Mouse (Mus musculus) hindbrain, embryonic 15.5 days (tissue): Measurements from ENCODE around the gene Aspa. TPM values are rescaled to one million over a fixed set of nuclear protein-coding genes. Genes with fewer than 3 reads are reported as not detected.

Source experiments
- ATAC-seq: fragments of 200-750 bp; cut with Nextera tagmentation; 2 replicates; pipeline ENCODE4 v1.8.0; 2017; ENCODE audit warnings: low read depth, moderate number of reproducible peaks, moderate TSS enrichment; ENCODE audit not compliant: low FRiP score
- H3K27ac ChIP-seq: fragments of 300-500 bp; sonication (generic); replicated peaks from 2 replicates; pipeline ENCODE4 v1.5.1; 2015; ENCODE audit warnings: mild to moderate bottlenecking, inconsistent platforms
- H3K27me3 ChIP-seq: fragments of 300-500 bp; sonication (generic); 2 replicates; pipeline ENCODE4 v1.6.1; 2015; ENCODE audit warnings: control low read depth, inconsistent platforms
- H3K36me3 ChIP-seq: fragments of 300-500 bp; sonication (generic); 2 replicates; pipeline ENCODE4 v1.6.1; 2015; ENCODE audit warnings: control low read depth, inconsistent platforms
- H3K4me1 ChIP-seq: fragments of 300-500 bp; sonication (generic); replicated peaks from 2 replicates; pipeline ENCODE4 v1.6.1; 2015; ENCODE audit warnings: control low read depth, inconsistent platforms
- H3K4me2 ChIP-seq: fragments of 300-500 bp; sonication (generic); 2 replicates; pipeline ENCODE4 v1.6.1; 2015; ENCODE audit warnings: moderate library complexity, mild to moderate bottlenecking, inconsistent platforms
- H3K4me3 ChIP-seq: fragments of 300-500 bp; sonication (generic); 2 replicates; pipeline ENCODE4 v1.5.1; 2015; ENCODE audit warnings: mild to moderate bottlenecking, inconsistent platforms
- H3K9ac ChIP-seq: fragments of 300-500 bp; sonication (generic); 2 replicates; pipeline ENCODE4 v1.6.1; 2015; ENCODE audit warnings: inconsistent platforms
- H3K9me3 ChIP-seq: fragments of 300-500 bp; sonication (generic); 2 replicates; pipeline ENCODE4 v1.6.1; 2016; ENCODE audit warnings: control low read depth, inconsistent platforms
- WGBS: fragments of 180-500 bp; shearing (Covaris S2); methylation state at CpG from one replicate; pipeline ENCODE4 v1.1.7; 2015; 5-methylcytosine and 5-hydroxymethylcytosine counted together
- polyA plus RNA-seq: library from polyadenylated mRNA; unstranded; fragments of >200 nt; fragmentation: Nextera tagmentation; extraction: Ambion mirVana; gene quantifications from 2 replicates; pipeline ENCODE4 v1.2.1, GENCODE M21; 2015

Gene Aspa
- polyA plus RNA-seq, 1 experiment from 2014 or later, result 2.2 TPM

- H3K27me3 ChIP-seq, result no peaks in the 10 kb centered on the region
- H3K9ac ChIP-seq, result no peak overlapping the region
- H3K4me1 ChIP-seq, result no peaks in the 10 kb centered on the region
- no peaks in the 10 kb centered on the region for H3K36me3 ChIP-seq
- no peak overlapping the region for H3K4me2 ChIP-seq
- no peak for ATAC-seq
- no peak overlapping the region for H3K27ac ChIP-seq
- 91% methylated on average over 1 of the region's 1 CpGs for WGBS
- H3K4me3 ChIP-seq, result no peak overlapping the region
- no peaks in the 10 kb centered on the region for H3K9me3 ChIP-seq
Measured at GRCm38 (mm10) chr11:73289621-73290020, 39.8 kb downstream of the Aspa start.

GRCm38 (mm10) chr11:73284351-73284750, 45.0 kb downstream of the Aspa start:
- Histone ChIP-seq H3K27me3 (no peaks in the 10 kb centered on the region), H3K4me1 (peaks cover 10% of the 10 kb centered on the region; the same call in 1 of the 2 replicates), H3K4me2 (no peak overlapping the region), H3K9ac (no peak overlapping the region), H3K27ac (no peak overlapping the region), H3K36me3 (no peaks in the 10 kb centered on the region), H3K4me3 (no peak overlapping the region), H3K9me3 (no peaks in the 10 kb centered on the region)
- ATAC-seq, result no peak

GRCm38 (mm10) chr11:73283926-73284325, 45.5 kb downstream of the Aspa start:
- Histone ChIP-seq H3K9ac (no peak overlapping the region), H3K4me3 (no peak overlapping the region), H3K4me2 (no peak overlapping the region), H3K9me3 (no peaks in the 10 kb centered on the region), H3K27ac (no peak overlapping the region), H3K4me1 (peaks cover 10% of the 10 kb centered on the region; the same call in 1 of the 2 replicates), H3K27me3 (no peaks in the 10 kb centered on the region), H3K36me3 (no peaks in the 10 kb centered on the region)
- no peak for ATAC-seq
- 36% methylated on average over 1 of the region's 1 CpGs for WGBS

- Histone ChIP-seq H3K9ac (no peak overlapping the region), H3K4me1 (peaks cover 10% of the 10 kb centered on the region; the same call in 1 of the 2 replicates), H3K36me3 (no peaks in the 10 kb centered on the region), H3K4me2 (no peak overlapping the region), H3K27ac (no peak overlapping the region), H3K9me3 (no peaks in the 10 kb centered on the region), H3K27me3 (no peaks in the 10 kb centered on the region), H3K4me3 (no peak overlapping the region)
- 83% methylated on average over 9 of the region's 9 CpGs for WGBS
- no peak for ATAC-seq
Measured at GRCm38 (mm10) chr11:73283369-73283768, 46.0 kb downstream of the Aspa start.

- H3K36me3 ChIP-seq, result no peaks in the 10 kb centered on the region
- H3K4me2 ChIP-seq, result peak overlapping the region; percentile 64
- H3K9ac ChIP-seq, result peak overlapping the region; percentile 47
- H3K4me1 ChIP-seq, result peaks cover 10% of the 10 kb centered on the region; the same call in 1 of the 2 replicates
- 6% methylated on average over 16 of the region's 16 CpGs for WGBS
- H3K4me3 ChIP-seq, result peak overlapping the region; percentile 43
- no peaks in the 10 kb centered on the region for H3K27me3 ChIP-seq
- peak overlapping the region; percentile 45; the same call in 1 of the 2 replicates for H3K27ac ChIP-seq
- peak; percentile 94 for ATAC-seq
- no peaks in the 10 kb centered on the region for H3K9me3 ChIP-seq
Measured at GRCm38 (mm10) chr11:73281528-73282027, 47.8 kb downstream of the Aspa start.

- H3K4me1 ChIP-seq, result peaks cover 10% of the 10 kb centered on the region; the same call in 1 of the 2 replicates
- H3K27ac ChIP-seq, result no peak overlapping the region
- no peaks in the 10 kb centered on the region for H3K9me3 ChIP-seq
- no peak for ATAC-seq
- no peaks in the 10 kb centered on the region for H3K27me3 ChIP-seq
- H3K9ac ChIP-seq, result no peak overlapping the region
- H3K4me3 ChIP-seq, result 0 out of 2 replicates have a peak overlapping the region, but pooled peaks have one; percentile 43
- H3K4me2 ChIP-seq, result peak overlapping the region; percentile 64; the same call in 1 of the 2 replicates
- no peaks in the 10 kb centered on the region for H3K36me3 ChIP-seq
- WGBS, result 69% methylated on average over 5 of the region's 5 CpGs
Measured at GRCm38 (mm10) chr11:73280710-73281109, 48.7 kb downstream of the Aspa start.

- no peak for ATAC-seq
- no peaks in the 10 kb centered on the region for H3K9me3 ChIP-seq
- H3K4me2 ChIP-seq, result no peak overlapping the region
- H3K27ac ChIP-seq, result no peak overlapping the region
- H3K9ac ChIP-seq, result no peak overlapping the region
- H3K36me3 ChIP-seq, result no peaks in the 10 kb centered on the region
- H3K27me3 ChIP-seq, result no peaks in the 10 kb centered on the region
- no peaks in the 10 kb centered on the region for H3K4me1 ChIP-seq
- WGBS, result 42% methylated on average over 2 of the region's 2 CpGs
- no peak overlapping the region for H3K4me3 ChIP-seq
Measured at GRCm38 (mm10) chr11:73274821-73275220, 54.6 kb downstream of the Aspa start.

GRCm38 (mm10) chr11:73267267-73267666, 62.1 kb downstream of the Aspa start, which contains the start of gene Trpv3:
Gene Trpv3 (plus strand): TSS chr11:73267388.
- Histone ChIP-seq H3K27me3 (no peaks in the 10 kb centered on the region), H3K9me3 (no peaks in the 10 kb centered on the region), H3K27ac (no peak within 1 kb of the TSS), H3K4me1 (no peaks in the 10 kb centered on the region), H3K4me3 (no peak within 1 kb of the TSS), H3K4me2 (no peak within 1 kb of the TSS), H3K36me3 (no peaks in the 10 kb centered on the region), H3K9ac (no peak within 1 kb of the TSS)
- no peak for ATAC-seq
- WGBS, result 93% methylated on average over 7 of the region's 7 CpGs

GRCm38 (mm10) chr11:73261385-73261784, 68.0 kb downstream of the Aspa start:
- no peak overlapping the region for H3K4me3 ChIP-seq
- no peaks in the 10 kb centered on the region for H3K4me1 ChIP-seq
- 78% methylated on average over 1 of the region's 1 CpGs for WGBS
- ATAC-seq, result no peak
- no peaks in the 10 kb centered on the region for H3K36me3 ChIP-seq
- no peak overlapping the region for H3K4me2 ChIP-seq
- no peaks in the 10 kb centered on the region for H3K9me3 ChIP-seq
- no peak overlapping the region for H3K9ac ChIP-seq
- H3K27ac ChIP-seq, result no peak overlapping the region
- H3K27me3 ChIP-seq, result no peaks in the 10 kb centered on the region

- no peak overlapping the region for H3K27ac ChIP-seq
- H3K4me1 ChIP-seq, result no peaks in the 10 kb centered on the region
- no peak overlapping the region for H3K4me2 ChIP-seq
- no peaks in the 10 kb centered on the region for H3K9me3 ChIP-seq
- H3K36me3 ChIP-seq, result no peaks in the 10 kb centered on the region
- WGBS, result 86% methylated on average over 3 of the region's 3 CpGs
- ATAC-seq, result no peak
- no peak overlapping the region for H3K4me3 ChIP-seq
- no peaks in the 10 kb centered on the region for H3K27me3 ChIP-seq
- H3K9ac ChIP-seq, result no peak overlapping the region
Measured at GRCm38 (mm10) chr11:73260457-73260856, 68.9 kb downstream of the Aspa start.

- Histone ChIP-seq H3K4me3 (no peak overlapping the region), H3K36me3 (no peaks in the 10 kb centered on the region)
Measured at GRCm38 (mm10) chr11:73258664-73259063, 70.7 kb downstream of the Aspa start.

GRCm38 (mm10) chr11:73257362-73257945, 71.9 kb downstream of the Aspa start:
- H3K9me3 ChIP-seq, result no peaks in the 10 kb centered on the region
- H3K36me3 ChIP-seq, result no peaks in the 10 kb centered on the region
- no peak overlapping the region for H3K4me2 ChIP-seq
- no peak overlapping the region for H3K9ac ChIP-seq
- 80% methylated on average over 4 of the region's 4 CpGs for WGBS
- H3K4me1 ChIP-seq, result no peaks in the 10 kb centered on the region
- no peak overlapping the region for H3K27ac ChIP-seq
- H3K27me3 ChIP-seq, result no peaks in the 10 kb centered on the region
- no peak overlapping the region for H3K4me3 ChIP-seq
- no peak for ATAC-seq

More at GRCm38 (mm10) chr11:73258664-73259063, 70.7 kb downstream of the Aspa start:
- H3K9me3 ChIP-seq, result no peaks in the 10 kb centered on the region
- H3K4me2 ChIP-seq, result no peak overlapping the region
- H3K4me1 ChIP-seq, result no peaks in the 10 kb centered on the region
- H3K27me3 ChIP-seq, result no peaks in the 10 kb centered on the region
- ATAC-seq, result no peak
- no peak overlapping the region for H3K27ac ChIP-seq
- no peak overlapping the region for H3K9ac ChIP-seq
